ENCODE assay signal across 16 mouse cellular contexts in genomic region chr15:78643633-78644032, GRCm38 (mm10).
"Had no signal": no experiment of that assay in that cellular context is flagged by ENCODE, and none has a peak within 500 bp of the region (broad histone marks: within the 10 kb centered on the region; RNA-seq: fewer than 3 reads in every experiment).

No protein-coding gene starts in this region.

- DNase-seq: kidney, adult 2 months; kidney, postnatal 14 days; lung, adult 2 months; lung, postnatal 4 days; right cerebral cortex, adult 18-20 months; right cerebral cortex, postnatal 25 days; thymus, adult 18-20 months; thymus, postnatal 14 days had no signal

- H3K36me3 ChIP-seq: kidney, embryonic 15.5 days; limb, embryonic 10.5 days; liver, embryonic 15.5 days; neural tube, embryonic 13.5 days had no signal

- H3K9ac ChIP-seq: kidney, embryonic 15.5 days; liver, embryonic 15.5 days; neural tube, embryonic 13.5 days had no signal

- H3K9me3 ChIP-seq: kidney, embryonic 15.5 days; limb, embryonic 10.5 days; liver, embryonic 15.5 days; neural tube, embryonic 13.5 days had no signal

- H3K27ac ChIP-seq: kidney, embryonic 15.5 days; left cerebral cortex, adult 2 months; limb, embryonic 10.5 days; liver, embryonic 15.5 days; neural tube, embryonic 13.5 days had no signal

- H3K4me2 ChIP-seq: kidney, embryonic 15.5 days; liver, embryonic 11.5 days; liver, embryonic 15.5 days; midbrain, embryonic 11.5 days; neural tube, embryonic 13.5 days had no signal

- H3K4me1 ChIP-seq: liver, embryonic 15.5 days had no signal

- H3K27me3 ChIP-seq: neural tube, embryonic 13.5 days had no signal

- ATAC-seq: lung, postnatal 0 days had no signal

- H3K4me3 ChIP-seq: kidney, embryonic 15.5 days; left cerebral cortex, adult 2 months; limb, embryonic 10.5 days; liver, embryonic 15.5 days; neural tube, embryonic 13.5 days had no signal
